Comparison of ENCODE assay signal across 17 mouse cellular contexts in the genomic region with DNA sequence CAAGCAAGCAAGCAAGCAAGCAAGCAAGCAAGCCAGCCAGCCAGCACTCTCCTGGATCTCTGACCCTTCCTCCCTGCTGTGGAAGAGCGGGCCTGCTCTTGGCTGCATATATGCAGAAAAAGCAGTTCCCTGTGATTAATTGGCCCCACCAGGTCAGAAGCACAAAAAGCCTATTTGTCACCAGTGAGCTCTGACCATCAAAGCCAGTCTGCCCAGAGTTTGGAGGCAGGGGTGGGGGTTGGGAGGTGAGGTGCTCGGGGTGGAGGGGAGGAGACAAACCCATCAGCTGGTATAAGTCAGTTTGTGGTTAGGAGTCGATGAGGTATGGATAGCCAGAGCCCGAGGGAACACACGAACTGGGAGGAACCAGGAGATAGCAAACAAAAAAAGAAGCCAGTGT.
DNase-seq lines count a peak whose midpoint lies in the region; ATAC-seq and TF ChIP-seq lines count a peak whose summit lies in the region.
"Had no signal": no experiment of that assay in that cellular context is flagged by ENCODE, and none has a peak within 500 bp of the region (broad histone marks: within the 10 kb centered on the region; RNA-seq: fewer than 3 reads in every experiment).

No protein-coding gene starts in this region.

- intact Hi-C loops in heart, adult 2 months (cut with DNase I): no loop called here

- H3K4me1 ChIP-seq in heart, adult 2 months (ENCODE audit: control insufficient read depth, insufficient read depth, low read length): no peaks in the 10 kb centered on the region
- peaks cover 22% of the 10 kb centered on the region for H3K4me1 ChIP-seq in midbrain, embryonic 13.5 days (replicated peaks)
- H3K4me1 ChIP-seq in midbrain, embryonic 11.5 days (ENCODE audit: control insufficient read depth, insufficient read depth, low read length): peaks cover 9% of the 10 kb centered on the region; the same call in 1 of the 2 replicates
- H3K4me1 ChIP-seq in hindbrain, embryonic 13.5 days (replicated peaks): peaks cover 18% of the 10 kb centered on the region
- H3K4me1 ChIP-seq in neural tube, embryonic 12.5 days: peaks cover 23% of the 10 kb centered on the region
- H3K4me1 ChIP-seq: limb, embryonic 15.5 days had no signal

- H3K27me3 ChIP-seq in heart, adult 2 months (ENCODE audit: control insufficient read depth, insufficient read depth, low read length): no peaks in the 10 kb centered on the region
- no peaks in the 10 kb centered on the region for H3K27me3 ChIP-seq in midbrain, embryonic 13.5 days
- no peaks in the 10 kb centered on the region for H3K27me3 ChIP-seq in midbrain, embryonic 11.5 days (ENCODE audit: control insufficient read depth, insufficient read depth, low read length)
- H3K27me3 ChIP-seq in hindbrain, embryonic 13.5 days: peaks cover 35% of the 10 kb centered on the region; the same call in 1 of the 2 replicates
- H3K27me3 ChIP-seq in neural tube, embryonic 12.5 days (replicated peaks): no peaks in the 10 kb centered on the region
- H3K27me3 ChIP-seq: limb, embryonic 15.5 days; Patski had no signal

- TF ChIP-seq POLR2A in heart, adult 2 months (IDR thresholded peaks at IDR 0.05; ENCODE audit: insufficient read depth, low read depth, low read length): no peak

- H3K4me2 ChIP-seq in midbrain, embryonic 13.5 days (replicated peaks): no peak overlapping the region
- H3K4me2 ChIP-seq in midbrain, embryonic 11.5 days: no peak overlapping the region
- no peak overlapping the region for H3K4me2 ChIP-seq in hindbrain, embryonic 13.5 days
- H3K4me2 ChIP-seq in neural tube, embryonic 12.5 days (replicated peaks): peak overlapping the region; percentile 16; the same call in 1 of the 2 replicates
- H3K4me2 ChIP-seq: forebrain, embryonic 13.5 days; limb, embryonic 15.5 days had no signal

- H3K9ac ChIP-seq in heart, adult 2 months (ENCODE audit: low read depth, low read length): no peak overlapping the region
- H3K9ac ChIP-seq in midbrain, embryonic 13.5 days (replicated peaks): no peak overlapping the region
- H3K9ac ChIP-seq in midbrain, embryonic 11.5 days (ENCODE audit: low read length): no peak overlapping the region
- no peak overlapping the region for H3K9ac ChIP-seq in hindbrain, embryonic 13.5 days
- no peak overlapping the region for H3K9ac ChIP-seq in neural tube, embryonic 12.5 days
- H3K9ac ChIP-seq: forebrain, embryonic 13.5 days; limb, embryonic 15.5 days had no signal

- no peak for TF ChIP-seq EP300 in heart, adult 2 months (IDR thresholded peaks at IDR 0.05; ENCODE audit: insufficient read depth, low read depth, low read length)

- H3K36me3 ChIP-seq in heart, adult 2 months (ENCODE audit: control insufficient read depth, insufficient read depth, low read length): no peaks in the 10 kb centered on the region
- H3K36me3 ChIP-seq in midbrain, embryonic 13.5 days: no peaks in the 10 kb centered on the region
- no peaks in the 10 kb centered on the region for H3K36me3 ChIP-seq in midbrain, embryonic 11.5 days (ENCODE audit: control insufficient read depth, insufficient read depth, low read length)
- no peaks in the 10 kb centered on the region for H3K36me3 ChIP-seq in hindbrain, embryonic 13.5 days
- H3K36me3 ChIP-seq in neural tube, embryonic 12.5 days: no peaks in the 10 kb centered on the region
- H3K36me3 ChIP-seq: limb, embryonic 15.5 days had no signal

- DNase-seq in heart, adult 11 months: peak; percentile 66
- DNase-seq in heart, adult 2 months: no peak
- no peak for DNase-seq in midbrain, embryonic 11.5 days (ENCODE audit: low spot score, missing footprints)
- no peak for DNase-seq in urinary bladder, postnatal 36 days (ENCODE audit: low spot score in 2 of 2)
- no peak for DNase-seq in thymus, postnatal 25 days
- DNase-seq: adrenal gland, adult 2 months; cerebellum, adult 8-10 months; gastrocnemius, adult 2 months; right cerebral cortex, postnatal 25 days had no signal

- H3K79me2 ChIP-seq in heart, adult 2 months (replicated peaks; ENCODE audit: control insufficient read depth, insufficient read depth, low read length): no peaks in the 10 kb centered on the region

- H3K27ac ChIP-seq in heart, adult 2 months: no peak overlapping the region
- H3K27ac ChIP-seq in midbrain, embryonic 13.5 days: 0 out of 2 replicates have a peak overlapping the region, but pooled peaks have one; percentile 12
- H3K27ac ChIP-seq in midbrain, embryonic 11.5 days (ENCODE audit: low read depth, low read length): no peak overlapping the region
- H3K27ac ChIP-seq in hindbrain, embryonic 13.5 days: peak overlapping the region; percentile 36
- peak overlapping the region; percentile 32; the same call in 1 of the 2 replicates for H3K27ac ChIP-seq in neural tube, embryonic 12.5 days
- H3K27ac ChIP-seq: forebrain, embryonic 13.5 days; gastrocnemius, adult 2 months; limb, embryonic 15.5 days had no signal

- H3K4me3 ChIP-seq in heart, adult 2 months: no peak overlapping the region
- no peak overlapping the region for H3K4me3 ChIP-seq in midbrain, embryonic 13.5 days (replicated peaks)
- no peak overlapping the region for H3K4me3 ChIP-seq in midbrain, embryonic 11.5 days (ENCODE audit: low read depth, low read length)
- H3K4me3 ChIP-seq in hindbrain, embryonic 13.5 days: no peak overlapping the region
- no peak overlapping the region for H3K4me3 ChIP-seq in neural tube, embryonic 12.5 days
- H3K4me3 ChIP-seq: forebrain, embryonic 13.5 days; gastrocnemius, adult 2 months; limb, embryonic 15.5 days had no signal

- TF ChIP-seq CTCF in heart, adult 2 months (IDR thresholded peaks at IDR 0.05): no peak

- ATAC-seq in midbrain, embryonic 13.5 days: no peak
- no peak for ATAC-seq in midbrain, embryonic 11.5 days (ENCODE audit: low FRiP score)
- ATAC-seq in hindbrain, embryonic 13.5 days (ENCODE audit: low FRiP score): no peak
- ATAC-seq in neural tube, embryonic 12.5 days (ENCODE audit: low FRiP score, low read depth): no peak
- ATAC-seq: forebrain, embryonic 13.5 days; intestine, embryonic 16.5 days; lung, postnatal 0 days; Patski had no signal

- 24% methylated on average over 5 of the region's 5 CpGs for WGBS in heart, adult 2 months
- WGBS in midbrain, embryonic 13.5 days: 25% methylated on average over 5 of the region's 5 CpGs
- 39% methylated on average over 5 of the region's 5 CpGs for WGBS in midbrain, embryonic 11.5 days
- WGBS in hindbrain, embryonic 13.5 days: 14% methylated on average over 5 of the region's 5 CpGs
- WGBS in neural tube, embryonic 12.5 days: 11% methylated on average over 5 of the region's 5 CpGs

- H3K9me3 ChIP-seq in midbrain, embryonic 13.5 days: no peaks in the 10 kb centered on the region
- no peaks in the 10 kb centered on the region for H3K9me3 ChIP-seq in midbrain, embryonic 11.5 days (ENCODE audit: control insufficient read depth, low read length)
- no peaks in the 10 kb centered on the region for H3K9me3 ChIP-seq in hindbrain, embryonic 13.5 days
- H3K9me3 ChIP-seq in neural tube, embryonic 12.5 days: no peaks in the 10 kb centered on the region
- H3K9me3 ChIP-seq: forebrain, embryonic 13.5 days; limb, embryonic 15.5 days had no signal

Comparison
In these comparisons a context has a peak if more than half of its experiments do, and no peak if none do; other contexts are left out.
1. H3K27ac ChIP-seq: peak in midbrain, embryonic 13.5 days (single experiment), hindbrain, embryonic 13.5 days (single experiment) and neural tube, embryonic 12.5 days (single experiment); none in heart, adult 2 months (single experiment) and midbrain, embryonic 11.5 days (single experiment).